Comparison of ENCODE assay signal across 7 mouse cellular contexts in genomic region chr11:120013174-120013711, GRCm38 (mm10). TPM values are rescaled to one million over a fixed set of nuclear protein-coding genes. Genes with fewer than 3 reads are reported as not detected.
DNase-seq lines count a peak whose midpoint lies in the region; ATAC-seq and TF ChIP-seq lines count a peak whose summit lies in the region.

No protein-coding gene starts in this region.

- peak; percentile 82 for ATAC-seq in intestine, embryonic 16.5 days

- no peaks in the 10 kb centered on the region for H3K9me3 ChIP-seq in intestine, embryonic 16.5 days (ENCODE audit: control insufficient read depth, low read length)
- H3K9me3 ChIP-seq in midbrain, embryonic 10.5 days (replicated peaks) = no peaks in the 10 kb centered on the region

- H3K4me3 ChIP-seq in intestine, embryonic 16.5 days (ENCODE audit: low read length) = peak overlapping the region; percentile 44
- H3K4me3 ChIP-seq in midbrain, embryonic 10.5 days = peak overlapping the region; percentile 52
- peak overlapping the region; percentile 54 for H3K4me3 ChIP-seq in small intestine, adult 2 months (ENCODE audit: low read depth, low read length)

- peak overlapping the region; percentile 67 for H3K9ac ChIP-seq in intestine, embryonic 16.5 days (ENCODE audit: low read depth, low read length)

- H3K27me3 ChIP-seq in intestine, embryonic 16.5 days (replicated peaks; ENCODE audit: control insufficient read depth, insufficient read depth, low read length) = no peaks in the 10 kb centered on the region
- peaks cover 60% of the 10 kb centered on the region for H3K27me3 ChIP-seq in midbrain, embryonic 10.5 days (ENCODE audit: low read depth, poor library complexity, severe bottlenecking)
- H3K27me3 ChIP-seq in small intestine, adult 2 months (ENCODE audit: control insufficient read depth, insufficient read depth, low read length) = peaks cover 4% of the 10 kb centered on the region; the same call in 1 of the 2 replicates

- peak; percentile 86 for DNase-seq in adrenal gland, postnatal 10 days
- DNase-seq in embryo, embryonic 10.5 days (ENCODE audit: low spot score) = peak; percentile 95
- peak; percentile 58 for DNase-seq in gastrocnemius, postnatal 25 days
- DNase-seq in left cerebral cortex, postnatal 25 days (ENCODE audit: low spot score in 2 of 2) = peak; percentile 87 to 92
- DNase-seq in midbrain, embryonic 10.5 days (ENCODE audit: low spot score) = peak; percentile 84

- intact Hi-C loops in left cerebral cortex, postnatal 25 days (cut with DNase I) = loop anchor here (1.0 to 5.0 kb wide), 3 partner anchors 34 to 89 kb away; partner anchors contain the start of gene Aatk

- peak; percentile 72; the same call in 1 of the 2 replicates for TF ChIP-seq CTCF in small intestine, adult 2 months (IDR thresholded peaks at IDR 0.05; ENCODE audit: extremely low read depth, insufficient read length, insufficient replicate concordance, low read depth, low read length)

- WGBS in intestine, embryonic 16.5 days = 17% methylated on average over 21 of the region's 21 CpGs
- 18% methylated on average over 21 of the region's 21 CpGs for WGBS in midbrain, embryonic 10.5 days
- WGBS in small intestine, adult 2 months = 11% methylated on average over 21 of the region's 21 CpGs

- no peaks in the 10 kb centered on the region for H3K36me3 ChIP-seq in intestine, embryonic 16.5 days (ENCODE audit: control insufficient read depth, insufficient read depth, low read length)
- H3K36me3 ChIP-seq in midbrain, embryonic 10.5 days = 0 out of 2 replicates have a peak, but pooled peaks cover 3% of the 10 kb centered on the region
- no peaks in the 10 kb centered on the region for H3K36me3 ChIP-seq in small intestine, adult 2 months (ENCODE audit: control insufficient read depth, insufficient read depth, low read length)

- H3K4me1 ChIP-seq in intestine, embryonic 16.5 days (ENCODE audit: control insufficient read depth, insufficient read depth, low read length) = peaks cover 7% of the 10 kb centered on the region
- H3K4me1 ChIP-seq in midbrain, embryonic 10.5 days = peaks cover 37% of the 10 kb centered on the region
- H3K4me1 ChIP-seq in small intestine, adult 2 months (ENCODE audit: control insufficient read depth, insufficient read depth, insufficient read length, low read length) = peaks cover 8% of the 10 kb centered on the region

- TF ChIP-seq POLR2A in small intestine, adult 2 months (IDR thresholded peaks at IDR 0.05; ENCODE audit: low read depth, low read length) = no peak

- H3K4me2 ChIP-seq in intestine, embryonic 16.5 days (ENCODE audit: low read depth, low read length) = peak overlapping the region; percentile 84

- H3K27ac ChIP-seq in intestine, embryonic 16.5 days (ENCODE audit: low read length) = no peak overlapping the region
- H3K27ac ChIP-seq in midbrain, embryonic 10.5 days (replicated peaks) = peak overlapping the region; percentile 79
- no peak overlapping the region for H3K27ac ChIP-seq in small intestine, adult 2 months (ENCODE audit: insufficient read depth, low read depth, low read length)

RNA-seq across cellular contexts. Expression of gene Aatk, which starts 33.7 kb away (rescaled TPM):
- 10 to 100 TPM; 16.3 to 23.5 TPM for total RNA-seq in adrenal gland, postnatal 10 days (2021)
- 1 to 10 TPM; 4.8 to 4.9 TPM for total RNA-seq in gastrocnemius, postnatal 25 days (2021)
- 1.7 and 2.3 TPM in 2 replicates for polyA plus RNA-seq in intestine, embryonic 16.5 days (2015; fragmentation: Nextera tagmentation; extraction: Ambion mirVana)
- 100 to 1,000 TPM; 189 to 195 TPM for total RNA-seq in left cerebral cortex, postnatal 25 days (2021)
- 1.2 and 1.9 TPM in 2 replicates for polyA plus RNA-seq in midbrain, embryonic 10.5 days (2016; fragmentation: Nextera tagmentation; extraction: Ambion mirVana)
- polyA plus RNA-seq in small intestine, adult 2 months (2012; rRNA removed) = 4.6 and 6.0 TPM in 2 replicates

Comparison
In these comparisons a context has a peak if more than half of its experiments do, and no peak if none do; other contexts are left out.
1. RNA of gene Aatk, which starts 33.7 kb away (total RNA-seq): 189 to 195 TPM in left cerebral cortex, postnatal 25 days; 16.3 to 23.5 TPM in adrenal gland, postnatal 10 days and 4.8 to 4.9 TPM in gastrocnemius, postnatal 25 days; every median in the first group is over 4 times any median in the second.
2. Peak in every context shown above with its lines, with median percentiles within 50 percentile points of each other: DNase-seq and H3K4me3 ChIP-seq.